ENCODE assay signal across 8 mouse cellular contexts in the genomic region with DNA sequence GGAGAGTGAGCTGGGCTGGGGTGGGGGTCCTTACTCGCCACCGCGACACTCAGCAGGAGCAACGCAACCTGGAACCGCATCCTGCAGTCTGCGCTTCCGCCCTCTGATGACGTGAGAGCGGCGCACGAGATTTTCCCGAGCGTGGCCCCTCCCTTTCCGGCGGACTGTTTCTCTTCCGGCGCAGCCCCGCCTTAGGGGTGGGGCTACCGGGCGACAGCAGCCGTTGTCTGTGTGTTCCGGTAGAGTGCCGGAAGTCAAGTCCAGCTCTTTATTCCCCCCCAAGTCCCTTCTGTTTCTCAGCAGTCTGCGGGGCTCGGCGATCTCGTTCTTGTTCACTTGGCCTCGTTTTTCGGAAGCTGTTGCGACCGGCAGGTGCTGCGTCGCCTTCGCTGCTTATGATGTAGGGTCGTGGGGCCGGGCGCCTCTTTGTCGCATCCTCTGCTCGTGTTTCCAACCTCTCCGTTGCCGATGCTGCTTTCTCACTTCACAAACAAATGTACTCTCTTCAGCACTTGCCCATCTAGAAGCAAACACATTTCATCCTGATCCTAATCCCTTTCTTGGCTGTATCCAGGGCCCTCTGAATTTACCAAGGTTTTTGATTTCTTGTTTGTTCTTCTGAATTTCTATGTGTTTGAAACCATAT. TPM values are rescaled to one million over a fixed set of nuclear protein-coding genes. Genes with fewer than 3 reads are reported as not detected.
DNase-seq lines count a peak whose midpoint lies in the region; ATAC-seq lines count a peak whose summit lies in the region.

Gene Tgoln1, minus strand, starts transcription at position 358 of the 646 bp plus-strand sequence.

- peak; percentile 98 for ATAC-seq in forebrain, embryonic 11.5 days (replicated peaks; ENCODE audit: low FRiP score)
- ATAC-seq in heart, embryonic 16.5 days (replicated peaks; ENCODE audit: extremely low read depth, insufficient read depth, low FRiP score) = peak; percentile 95
- peak; percentile 92 for ATAC-seq in liver, embryonic 15.5 days (ENCODE audit: insufficient read depth)
- peak; percentile 99 for ATAC-seq in neural tube, embryonic 12.5 days (ENCODE audit: low FRiP score, low read depth)

- peak within 1 kb of the TSS; percentile 86 for H3K9ac ChIP-seq in forebrain, embryonic 11.5 days (ENCODE audit: low read length)
- peak within 1 kb of the TSS; percentile 77 for H3K9ac ChIP-seq in heart, embryonic 16.5 days (ENCODE audit: low read length)
- H3K9ac ChIP-seq in liver, embryonic 15.5 days = peak within 1 kb of the TSS; percentile 81
- H3K9ac ChIP-seq in neural tube, embryonic 12.5 days = peak within 1 kb of the TSS; percentile 79

- H3K27me3 ChIP-seq in forebrain, embryonic 11.5 days (ENCODE audit: control insufficient read depth, insufficient read depth, low read length) = no peaks in the 10 kb centered on the region
- no peaks in the 10 kb centered on the region for H3K27me3 ChIP-seq in heart, embryonic 16.5 days (ENCODE audit: control insufficient read depth, insufficient read depth, low read length)
- H3K27me3 ChIP-seq in liver, embryonic 15.5 days = no peaks in the 10 kb centered on the region
- H3K27me3 ChIP-seq in neural tube, embryonic 12.5 days (replicated peaks) = no peaks in the 10 kb centered on the region

- peak within 1 kb of the TSS; percentile 60 for H3K4me3 ChIP-seq in forebrain, embryonic 11.5 days (ENCODE audit: low read depth, low read length)
- H3K4me3 ChIP-seq in heart, embryonic 16.5 days (ENCODE audit: low read length) = peak within 1 kb of the TSS; percentile 84
- H3K4me3 ChIP-seq in liver, embryonic 15.5 days (replicated peaks) = peak within 1 kb of the TSS; percentile 89
- H3K4me3 ChIP-seq in neural tube, embryonic 12.5 days = peak within 1 kb of the TSS; percentile 76

- H3K27ac ChIP-seq in forebrain, embryonic 11.5 days (ENCODE audit: low read depth, low read length) = peak within 1 kb of the TSS; percentile 65
- H3K27ac ChIP-seq in heart, embryonic 16.5 days (ENCODE audit: low read length) = peak within 1 kb of the TSS; percentile 83
- H3K27ac ChIP-seq in liver, embryonic 15.5 days (replicated peaks) = peak within 1 kb of the TSS; percentile 91
- peak within 1 kb of the TSS; percentile 72 for H3K27ac ChIP-seq in neural tube, embryonic 12.5 days

- H3K9me3 ChIP-seq in forebrain, embryonic 11.5 days (ENCODE audit: control insufficient read depth, low read length) = no peaks in the 10 kb centered on the region
- no peaks in the 10 kb centered on the region for H3K9me3 ChIP-seq in heart, embryonic 16.5 days (replicated peaks; ENCODE audit: control insufficient read depth, low read length)
- no peaks in the 10 kb centered on the region for H3K9me3 ChIP-seq in liver, embryonic 15.5 days (replicated peaks)
- no peaks in the 10 kb centered on the region for H3K9me3 ChIP-seq in neural tube, embryonic 12.5 days

- peaks cover 2% of the 10 kb centered on the region; the same call in 1 of the 2 replicates for H3K36me3 ChIP-seq in forebrain, embryonic 11.5 days (ENCODE audit: control insufficient read depth, insufficient read depth, low read length)
- peaks cover 8% of the 10 kb centered on the region for H3K36me3 ChIP-seq in heart, embryonic 16.5 days (ENCODE audit: control insufficient read depth, insufficient read depth)
- peaks cover 21% of the 10 kb centered on the region for H3K36me3 ChIP-seq in liver, embryonic 15.5 days (replicated peaks)
- peaks cover 10% of the 10 kb centered on the region for H3K36me3 ChIP-seq in neural tube, embryonic 12.5 days

- peak; percentile 94 to 96 for DNase-seq in CD8-positive naive resting alpha-beta T cell, adult 2 months (ENCODE audit: low read depth in 2 of 2, low spot score in 2 of 2)
- DNase-seq in c-Kit-positive CD71-negative TER-119-negative erythroid progenitor cells, embryonic 14.5 days (ENCODE audit: low read depth) = peak; percentile 95
- DNase-seq in forebrain, embryonic 11.5 days (ENCODE audit: low spot score) = peak; percentile 96
- DNase-seq in kidney, postnatal 36 days = peak; percentile 96 to 98
- DNase-seq in telencephalon, adult 2 months (ENCODE audit: low read depth, low spot score) = peak; percentile 93

- peaks cover 8% of the 10 kb centered on the region; the same call in 1 of the 2 replicates for H3K4me1 ChIP-seq in forebrain, embryonic 11.5 days (replicated peaks; ENCODE audit: control insufficient read depth, insufficient read depth, low read length)
- peaks cover 25% of the 10 kb centered on the region for H3K4me1 ChIP-seq in heart, embryonic 16.5 days (ENCODE audit: control insufficient read depth, insufficient read depth, low read length)
- H3K4me1 ChIP-seq in liver, embryonic 15.5 days (replicated peaks) = peaks cover 46% of the 10 kb centered on the region
- H3K4me1 ChIP-seq in neural tube, embryonic 12.5 days = peaks cover 21% of the 10 kb centered on the region

- H3K4me2 ChIP-seq in forebrain, embryonic 11.5 days (ENCODE audit: low read depth, low read length, severe bottlenecking) = peak within 1 kb of the TSS; percentile 88
- H3K4me2 ChIP-seq in heart, embryonic 16.5 days (ENCODE audit: low read depth, low read length) = peak within 1 kb of the TSS; percentile 88
- peak within 1 kb of the TSS; percentile 87 for H3K4me2 ChIP-seq in liver, embryonic 15.5 days
- peak within 1 kb of the TSS; percentile 96 for H3K4me2 ChIP-seq in neural tube, embryonic 12.5 days (replicated peaks)

- under 1% methylated on average over 41 of the region's 41 CpGs for WGBS in forebrain, embryonic 11.5 days
- WGBS in heart, embryonic 16.5 days = under 1% methylated on average over 41 of the region's 41 CpGs
- WGBS in liver, embryonic 15.5 days (ENCODE audit: insufficient replicate concordance) = under 1% methylated on average over 41 of the region's 41 CpGs
- WGBS in neural tube, embryonic 12.5 days = under 1% methylated on average over 41 of the region's 41 CpGs

RNA-seq across cellular contexts. Expression of gene Tgoln1, which starts in this region (rescaled TPM):
- polyA plus RNA-seq in forebrain, embryonic 11.5 days (2014; fragmentation: Nextera tagmentation; extraction: Ambion mirVana) = 34.1 and 35.1 TPM in 2 replicates
- polyA plus RNA-seq in heart, embryonic 16.5 days (2015; fragmentation: Nextera tagmentation; extraction: Ambion mirVana) = 25.3 and 26.2 TPM in 2 replicates
- polyA plus RNA-seq in liver, embryonic 15.5 days (2015; fragmentation: Nextera tagmentation; extraction: Ambion mirVana) = 13.1 and 14.9 TPM in 2 replicates
- 35.8 and 36.7 TPM in 2 replicates for polyA plus RNA-seq in neural tube, embryonic 12.5 days (2016; fragmentation: Nextera tagmentation; extraction: Ambion mirVana)

Comparison
In these comparisons a context has a peak if more than half of its experiments do, and no peak if none do; other contexts are left out.
1. Peak in every context shown above with its lines: DNase-seq, ATAC-seq, H3K4me3 ChIP-seq and H3K27ac ChIP-seq.